Mouse (Mus musculus) CD4-positive, CD25-positive, alpha-beta regulatory T cell, adult 2 months (primary cell): ENCODE results near the gene Sox13.

Experiments
- DNase-seq: peaks from one replicate; pipeline ENCODE4 v3.0.0-alpha.2; 2012; ENCODE audit warnings: low read depth, low spot score

The Sox13 gene

GRCm38 (mm10) chr1:133431133-133431532 lies 7.0 kb upstream of the Sox13 start:
- no peak for DNase-seq

- DNase-seq, result no peak
These were observed 467 bp upstream of the Sox13 start for GRCm38 (mm10) chr1:133424547-133425140.

- no peak for DNase-seq
These were observed 1.0 kb downstream of the Sox13 start for GRCm38 (mm10) chr1:133423166-133423542.

- DNase-seq, result no peak
These were observed 1.5 kb downstream of the Sox13 start for GRCm38 (mm10) chr1:133422615-133423161.

- DNase-seq, result no peak
These were observed 2.1 kb downstream of the Sox13 start for GRCm38 (mm10) chr1:133421975-133422570.

GRCm38 (mm10) chr1:133421061-133421460 lies 3.1 kb downstream of the Sox13 start:
- no peak for DNase-seq

- no peak for DNase-seq
These were observed 3.7 kb downstream of the Sox13 start for GRCm38 (mm10) chr1:133420491-133420890.

- DNase-seq, result no peak
These were observed 4.9 kb downstream of the Sox13 start for GRCm38 (mm10) chr1:133419178-133419834.

GRCm38 (mm10) chr1:133418164-133418800 lies 5.9 kb downstream of the Sox13 start:
- peak; percentile 33 for DNase-seq

- DNase-seq, result no peak
These were observed 6.6 kb downstream of the Sox13 start for GRCm38 (mm10) chr1:133417539-133417938.

- DNase-seq, result no peak
These were observed 7.1 kb downstream of the Sox13 start for GRCm38 (mm10) chr1:133417113-133417512.

GRCm38 (mm10) chr1:133416472-133416871 lies 7.7 kb downstream of the Sox13 start:
- DNase-seq, result no peak

- no peak for DNase-seq
These were observed 8.7 kb downstream of the Sox13 start for GRCm38 (mm10) chr1:133415505-133415904.

GRCm38 (mm10) chr1:133415086-133415485 lies 9.1 kb downstream of the Sox13 start:
- DNase-seq, result no peak

GRCm38 (mm10) chr1:133412941-133413340 lies 11.2 kb downstream of the Sox13 start:
- no peak for DNase-seq

GRCm38 (mm10) chr1:133411506-133412147 lies 12.6 kb downstream of the Sox13 start:
- no peak for DNase-seq

- no peak for DNase-seq
These were observed 14.4 kb downstream of the Sox13 start for GRCm38 (mm10) chr1:133409786-133410185.

- DNase-seq, result no peak
These were observed 15.2 kb downstream of the Sox13 start for GRCm38 (mm10) chr1:133408880-133409516.

- no peak for DNase-seq
These were observed 15.9 kb downstream of the Sox13 start for GRCm38 (mm10) chr1:133408321-133408720.

- DNase-seq, result no peak
These were observed 16.7 kb downstream of the Sox13 start for GRCm38 (mm10) chr1:133407436-133407835.

GRCm38 (mm10) chr1:133406614-133407013 lies 17.6 kb downstream of the Sox13 start:
- no peak for DNase-seq
